Comparison of ENCODE assay signal across 8 mouse cellular contexts in the genomic region with DNA sequence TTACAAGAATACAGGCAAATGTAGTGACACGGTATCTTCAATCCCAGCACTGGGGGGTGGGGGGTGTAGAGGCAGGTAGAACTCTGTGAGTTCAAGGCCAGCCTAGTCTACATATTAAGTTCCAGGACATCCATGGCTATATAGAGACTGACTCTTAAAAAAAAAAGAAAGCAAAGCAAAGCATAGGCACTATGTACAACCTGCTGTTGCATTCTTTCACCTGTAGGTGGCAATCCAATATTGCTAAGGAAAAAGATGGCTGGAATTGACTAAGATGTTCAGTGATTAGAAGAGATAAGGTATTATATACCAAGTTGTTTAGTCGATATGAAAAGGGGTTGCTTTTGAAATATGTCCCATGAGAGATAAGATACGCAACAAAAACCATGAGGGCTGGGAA. TPM values are rescaled to one million over a fixed set of nuclear protein-coding genes. Genes with fewer than 3 reads are reported as not detected.
DNase-seq lines count a peak whose midpoint lies in the region; ATAC-seq and TF ChIP-seq lines count a peak whose summit lies in the region.

No protein-coding gene starts in this region.

- no peaks in the 10 kb centered on the region for H3K27me3 ChIP-seq in heart, embryonic 11.5 days (ENCODE audit: control insufficient read depth, insufficient read depth, low read length)
- H3K27me3 ChIP-seq in spleen, adult 2 months (ENCODE audit: control insufficient read depth, insufficient read depth, low read length): no peaks in the 10 kb centered on the region

- peak; percentile 45 for DNase-seq in heart, adult 11 months
- peak; percentile 30 to 52 for DNase-seq in spleen, adult 2 months (ENCODE audit: low read depth in 1 of 2, low spot score in 2 of 2)
- DNase-seq in spleen, adult 12 weeks (ENCODE audit: low spot score): no peak
- peak; percentile 55 to 67 for DNase-seq in cerebellum, adult 18-20 months
- DNase-seq in frontal cortex, postnatal 25 days (ENCODE audit: low spot score in 2 of 2): no peak

- H3K4me3 ChIP-seq in heart, embryonic 11.5 days (ENCODE audit: low read depth, low read length): no peak overlapping the region
- H3K4me3 ChIP-seq in spleen, adult 2 months (ENCODE audit: extremely low read depth, insufficient read depth, insufficient read length): no peak overlapping the region

- no peaks in the 10 kb centered on the region for H3K9me3 ChIP-seq in heart, embryonic 11.5 days (replicated peaks; ENCODE audit: control insufficient read depth, low read length)

- ATAC-seq in heart, embryonic 11.5 days (replicated peaks; ENCODE audit: insufficient number of reproducible peaks, low FRiP score, low TSS enrichment): no peak
- ATAC-seq in hematopoietic stem cell, adult 5-6 weeks (replicated peaks in 1 of 2; ENCODE audit: insufficient read depth in 1 of 2, low FRiP score in 2 of 2, low TSS enrichment in 1 of 2, low read depth in 1 of 2, poor library complexity in 2 of 2, severe bottlenecking in 2 of 2): peak; percentile 59 to 66; a peak in 3 of 4 replicates
- peak; percentile 84 for ATAC-seq in megakaryocyte, adult 5-6 weeks (ENCODE audit: poor library complexity, severe bottlenecking)

- no peaks in the 10 kb centered on the region for H3K4me1 ChIP-seq in heart, embryonic 11.5 days (ENCODE audit: control insufficient read depth, insufficient read depth, low read length)
- no peaks in the 10 kb centered on the region for H3K4me1 ChIP-seq in spleen, adult 2 months (ENCODE audit: control insufficient read depth, insufficient read depth, insufficient read length)

- H3K27ac ChIP-seq in heart, embryonic 11.5 days (ENCODE audit: low read depth, low read length): no peak overlapping the region
- no peak overlapping the region for H3K27ac ChIP-seq in spleen, adult 2 months (ENCODE audit: insufficient read depth, low read length)

- 77% methylated on average over 3 of the region's 3 CpGs for WGBS in heart, embryonic 11.5 days (ENCODE audit: insufficient replicate concordance)
- WGBS in spleen, adult 2 months: 56% methylated on average over 3 of the region's 3 CpGs

- TF ChIP-seq CTCF in spleen, adult 2 months (IDR thresholded peaks at IDR 0.05; ENCODE audit: extremely low read depth, insufficient read depth, insufficient read length, insufficient replicate concordance): no peak

- H3K9ac ChIP-seq in heart, embryonic 11.5 days (ENCODE audit: low read depth, low read length): no peak overlapping the region

- no peaks in the 10 kb centered on the region for H3K36me3 ChIP-seq in heart, embryonic 11.5 days (ENCODE audit: control insufficient read depth, insufficient read depth, low read length)
- H3K36me3 ChIP-seq in spleen, adult 2 months (ENCODE audit: control insufficient read depth, insufficient read depth, low read length): no peaks in the 10 kb centered on the region; the same call in 1 of the 2 replicates

- no peak for TF ChIP-seq POLR2A in spleen, adult 2 months (IDR thresholded peaks at IDR 0.05; ENCODE audit: low read depth, low read length)

- no peak overlapping the region for H3K4me2 ChIP-seq in heart, embryonic 11.5 days

RNA-seq across cellular contexts. Expression of a gene that starts 31.5 kb away (rescaled TPM):
- 14.3 TPM in 2 replicates for polyA plus RNA-seq in heart, embryonic 11.5 days (2014; fragmentation: Nextera tagmentation; extraction: Ambion mirVana)
- 13.4 and 15.3 TPM in 2 replicates for polyA plus RNA-seq in spleen, adult 2 months (2012; rRNA removed)
- 59.2 and 80.3 TPM in 2 replicates for total RNA-seq in hematopoietic stem cell, adult 5-6 weeks (2017)
- total RNA-seq in megakaryocyte, adult 5-6 weeks (2015): 101 and 107 TPM in 2 replicates
- total RNA-seq in megakaryocyte, adult 5-6 weeks (2017): 85.2 and 87.7 TPM in 2 replicates

Comparison
In these comparisons a context has a peak if more than half of its experiments do, and no peak if none do; other contexts are left out.
1. DNase-seq: peak in heart, adult 11 months (single experiment), spleen, adult 2 months (2 of 2) and cerebellum, adult 18-20 months (2 of 2); none in spleen, adult 12 weeks (single experiment) and frontal cortex, postnatal 25 days (0 of 2).